Mouse (Mus musculus): Measurements from ENCODE around the gene Pagr1a. TPM values are rescaled to one million over a fixed set of nuclear protein-coding genes. Genes with fewer than 3 reads are reported as not detected.

The Pagr1a gene
- total RNA-seq (2017): 33.3 and 49.8 TPM in 2 replicates

GRCm38 (mm10) chr7:127016971-127017949 is at the start of gene Pagr1a:
TSS of gene Pagr1a (minus strand) at chr7:127017352.
- ATAC-seq (ENCODE audit: extremely low read depth, insufficient number of reproducible peaks, low FRiP score, poor library complexity, severe bottlenecking): peak; percentile 74

GRCm38 (mm10) chr7:127066317-127066716 is 49.2 kb upstream of the Pagr1a start:
- ATAC-seq (ENCODE audit: extremely low read depth, insufficient number of reproducible peaks, low FRiP score, poor library complexity, severe bottlenecking): no peak

GRCm38 (mm10) chr7:127065538-127065937 is 48.4 kb upstream of the Pagr1a start:
- ATAC-seq (ENCODE audit: extremely low read depth, insufficient number of reproducible peaks, low FRiP score, poor library complexity, severe bottlenecking): no peak

GRCm38 (mm10) chr7:127055026-127055585 is 38.0 kb upstream of the Pagr1a start:
- ATAC-seq (ENCODE audit: extremely low read depth, insufficient number of reproducible peaks, low FRiP score, poor library complexity, severe bottlenecking): no peak

GRCm38 (mm10) chr7:127041851-127042672 is 24.9 kb upstream of the Pagr1a start, which contains the start of gene Kif22:
TSS of gene Kif22 (minus strand) at chr7:127042471.
- ATAC-seq (ENCODE audit: extremely low read depth, insufficient number of reproducible peaks, low FRiP score, poor library complexity, severe bottlenecking): peak; percentile 99

- no peak for ATAC-seq (ENCODE audit: extremely low read depth, insufficient number of reproducible peaks, low FRiP score, poor library complexity, severe bottlenecking)
Measured at GRCm38 (mm10) chr7:127031244-127031643, 14.1 kb upstream of the Pagr1a start.

GRCm38 (mm10) chr7:127030172-127030571 is 13.0 kb upstream of the Pagr1a start:
- ATAC-seq (ENCODE audit: extremely low read depth, insufficient number of reproducible peaks, low FRiP score, poor library complexity, severe bottlenecking): no peak

GRCm38 (mm10) chr7:127027885-127028284 is 10.7 kb upstream of the Pagr1a start:
- ATAC-seq (ENCODE audit: extremely low read depth, insufficient number of reproducible peaks, low FRiP score, poor library complexity, severe bottlenecking): no peak

GRCm38 (mm10) chr7:127026984-127027726 is 10.0 kb upstream of the Pagr1a start, which contains the start of gene Maz:
TSS of gene Maz (minus strand) at chr7:127027037.
- peak; percentile 79 for ATAC-seq (ENCODE audit: extremely low read depth, insufficient number of reproducible peaks, low FRiP score, poor library complexity, severe bottlenecking)

- ATAC-seq (ENCODE audit: extremely low read depth, insufficient number of reproducible peaks, low FRiP score, poor library complexity, severe bottlenecking): no peak
Measured at GRCm38 (mm10) chr7:127026616-127026983, 9.4 kb upstream of the Pagr1a start.

- no peak for ATAC-seq (ENCODE audit: extremely low read depth, insufficient number of reproducible peaks, low FRiP score, poor library complexity, severe bottlenecking)
Measured at GRCm38 (mm10) chr7:127026161-127026600, 9.0 kb upstream of the Pagr1a start.

- no peak for ATAC-seq (ENCODE audit: extremely low read depth, insufficient number of reproducible peaks, low FRiP score, poor library complexity, severe bottlenecking)
Measured at GRCm38 (mm10) chr7:127025556-127026160, 8.5 kb upstream of the Pagr1a start.

- ATAC-seq (ENCODE audit: extremely low read depth, insufficient number of reproducible peaks, low FRiP score, poor library complexity, severe bottlenecking): peak; percentile 37
Measured at GRCm38 (mm10) chr7:127024755-127025555, 7.8 kb upstream of the Pagr1a start.

- no peak for ATAC-seq (ENCODE audit: extremely low read depth, insufficient number of reproducible peaks, low FRiP score, poor library complexity, severe bottlenecking)
Measured at GRCm38 (mm10) chr7:127023896-127024690, 6.9 kb upstream of the Pagr1a start.

- no peak for ATAC-seq (ENCODE audit: extremely low read depth, insufficient number of reproducible peaks, low FRiP score, poor library complexity, severe bottlenecking)
Measured at GRCm38 (mm10) chr7:127023272-127023691, 6.1 kb upstream of the Pagr1a start.

GRCm38 (mm10) chr7:127022528-127023271 is 5.5 kb upstream of the Pagr1a start:
- ATAC-seq (ENCODE audit: extremely low read depth, insufficient number of reproducible peaks, low FRiP score, poor library complexity, severe bottlenecking): no peak

Data from neutrophil, adult 5-6 weeks (primary cell).